Mouse (Mus musculus) lung, postnatal 0 days (tissue): Measurements from ENCODE around the gene Wfdc17. TPM values are rescaled to one million over a fixed set of nuclear protein-coding genes. Genes with fewer than 3 reads are reported as not detected.

Experiments used
- ATAC-seq: fragments of 200-750 bp; cut with Nextera tagmentation; 2 replicates; pipeline ENCODE4 v1.8.0; 2017; ENCODE audit warnings: moderate library complexity
- DNase-seq: peaks from one replicate; pipeline ENCODE4 v3.0.0-alpha.2; 2016; ENCODE audit warnings: low spot score
- H3K27ac ChIP-seq: fragments of 300-500 bp; sonication (generic); 2 replicates; pipeline ENCODE4 v1.5.1; 2014; ENCODE audit warnings: antibody characterized with exemption, mild to moderate bottlenecking, low read length, mixed read lengths
- H3K27me3 ChIP-seq: fragments of 300-500 bp; sonication (generic); replicated peaks from 2 replicates; pipeline ENCODE4 v1.6.1; 2014; ENCODE audit warnings: low read length, mixed read lengths; ENCODE audit not compliant: insufficient read depth
- H3K36me3 ChIP-seq: fragments of 300-500 bp; sonication (generic); 2 replicates; pipeline ENCODE4 v1.6.1; 2014; ENCODE audit warnings: low read length, mixed read lengths; ENCODE audit not compliant: insufficient read depth
- H3K4me1 ChIP-seq: fragments of 300-500 bp; sonication (generic); 2 replicates; pipeline ENCODE4 v1.6.1; 2014; ENCODE audit warnings: antibody characterized with exemption, low read depth, low read length, mixed read lengths; ENCODE audit not compliant: insufficient read depth
- H3K4me2 ChIP-seq: fragments of 300-500 bp; sonication (generic); replicated peaks from 2 replicates; pipeline ENCODE4 v1.6.1; 2014; ENCODE audit warnings: low read depth, mild to moderate bottlenecking, low read length, moderate library complexity, mixed read lengths
- H3K4me3 ChIP-seq: fragments of 300-500 bp; sonication (generic); 2 replicates; pipeline ENCODE4 v1.5.1; 2014; ENCODE audit warnings: low read depth, low read length
- H3K9ac ChIP-seq: fragments of 300-500 bp; sonication (generic); replicated peaks from 2 replicates; pipeline ENCODE4 v1.6.1; 2014; ENCODE audit warnings: low read depth, mild to moderate bottlenecking
- H3K9me3 ChIP-seq: fragments of 300-500 bp; sonication (generic); 2 replicates; pipeline ENCODE4 v1.6.1; 2016; ENCODE audit warnings: low read length, mixed read lengths
- CTCF ChIP-seq: IDR thresholded peaks from 2 replicates; pipeline ENCODE4 v1.5.1; 2016; ENCODE audit warnings: antibody characterized with exemption, mild to moderate bottlenecking
- EP300 ChIP-seq: IDR thresholded peaks from 2 replicates; pipeline ENCODE4 v1.6.1; 2016; ENCODE audit warnings: antibody characterized with exemption, mild to moderate bottlenecking, control low read depth
- WGBS: fragments of 180-500 bp; shearing (Covaris S2); extraction: QIAGEN DNeasy Blood & Tissue Kit; methylation state at CpG from one replicate; pipeline ENCODE4 v1.1.7; 2014; 5-methylcytosine and 5-hydroxymethylcytosine counted together
- polyA plus RNA-seq: library from polyadenylated mRNA; unstranded; fragments of >200 nt; fragmentation: Nextera tagmentation; extraction: Ambion mirVana; gene quantifications from 2 replicates; pipeline ENCODE4 v1.2.1, GENCODE M21; 2015

Wfdc17 gene
- polyA plus RNA-seq, 1 experiment from 2014 or later: 27.1 TPM

GRCm38 (mm10) chr11:83675665-83676064, 28.1 kb upstream of the Wfdc17 start:
- no peaks in the 10 kb centered on the region for H3K9me3 ChIP-seq
- H3K4me3 ChIP-seq: no peak overlapping the region
- TF ChIP-seq EP300: no peak
- no peak for TF ChIP-seq CTCF

DNA sequence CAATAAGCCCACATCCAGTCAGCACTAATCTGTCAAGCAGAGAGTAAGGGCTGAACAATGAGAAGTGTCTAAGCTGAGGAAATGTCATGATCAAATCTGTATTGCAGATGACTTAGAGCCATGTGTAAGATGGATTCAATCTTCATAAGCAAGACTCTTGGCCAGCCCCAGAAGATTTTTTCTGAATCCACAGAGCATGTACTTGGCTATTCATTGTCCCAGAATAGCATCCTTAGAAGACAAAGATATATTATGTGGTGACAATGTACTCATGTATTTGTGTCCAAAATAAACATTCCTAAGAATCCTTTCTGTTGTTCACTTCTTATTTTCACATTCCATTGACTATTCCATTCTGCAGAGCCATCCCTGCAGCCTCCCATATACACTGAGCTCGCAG, 13.9 kb upstream of the Wfdc17 start:
- H3K27ac ChIP-seq: no peak overlapping the region
- H3K9ac ChIP-seq: no peak overlapping the region
- DNase-seq: no peak
- H3K4me3 ChIP-seq: no peak overlapping the region
- 68% methylated on average over 1 of the region's 1 CpGs for WGBS
- no peaks in the 10 kb centered on the region for H3K9me3 ChIP-seq
- no peak overlapping the region for H3K4me2 ChIP-seq
- TF ChIP-seq EP300 (no peak), CTCF (no peak)
- no peak for ATAC-seq
- no peaks in the 10 kb centered on the region for H3K4me1 ChIP-seq
- H3K36me3 ChIP-seq: no peaks in the 10 kb centered on the region
- no peaks in the 10 kb centered on the region for H3K27me3 ChIP-seq

More at GRCm38 (mm10) chr11:83675665-83676064, 28.1 kb upstream of the Wfdc17 start:
- no peak overlapping the region for H3K27ac ChIP-seq
- DNase-seq (no peak), ATAC-seq (no peak)
- H3K36me3 ChIP-seq: no peaks in the 10 kb centered on the region
- 86% methylated on average over 1 of the region's 1 CpGs for WGBS
- no peaks in the 10 kb centered on the region for H3K27me3 ChIP-seq
- no peak overlapping the region for H3K9ac ChIP-seq
- no peak overlapping the region for H3K4me2 ChIP-seq
- no peaks in the 10 kb centered on the region for H3K4me1 ChIP-seq

GRCm38 (mm10) chr11:83692008-83692407, 11.8 kb upstream of the Wfdc17 start:
- DNase-seq (no peak), ATAC-seq (no peak)
- TF ChIP-seq EP300: no peak
- no peak for TF ChIP-seq CTCF
- Histone ChIP-seq H3K4me3 (no peak overlapping the region), H3K27ac (no peak overlapping the region), H3K9ac (no peak overlapping the region), H3K4me1 (no peaks in the 10 kb centered on the region), H3K9me3 (no peaks in the 10 kb centered on the region), H3K36me3 (no peaks in the 10 kb centered on the region), H3K4me2 (no peak overlapping the region), H3K27me3 (no peaks in the 10 kb centered on the region)
- WGBS: 38% methylated on average over 1 of the region's 1 CpGs

DNA sequence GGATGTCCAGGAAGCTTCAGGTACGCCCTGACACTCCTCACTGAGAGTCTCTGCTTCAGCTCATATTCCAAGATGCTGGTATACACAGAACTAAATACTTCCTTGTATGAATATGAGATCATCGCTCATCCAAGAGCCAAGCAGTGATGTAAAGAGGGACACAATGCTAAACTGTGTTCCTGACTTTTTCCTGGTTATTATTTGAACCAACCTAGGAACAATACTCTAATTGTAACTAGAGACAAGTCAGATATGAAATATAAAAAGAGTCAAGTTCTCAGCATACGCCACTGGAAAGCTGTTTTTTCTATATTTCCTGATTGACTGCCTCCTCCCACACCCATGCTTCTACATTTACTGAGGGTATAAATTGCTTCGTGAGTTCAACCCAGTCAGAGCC, 4.9 kb downstream of the Wfdc17 start, which contains the start of gene Wfdc18:
Wfdc18 (plus strand) TSS at position 301 of the 400 bp plus-strand sequence.
- no peaks in the 10 kb centered on the region for H3K4me1 ChIP-seq
- H3K9ac ChIP-seq: no peak within 1 kb of the TSS
- no peak within 1 kb of the TSS for H3K4me3 ChIP-seq
- H3K36me3 ChIP-seq: no peaks in the 10 kb centered on the region
- no peak for TF ChIP-seq EP300
- TF ChIP-seq CTCF: no peak
- no peaks in the 10 kb centered on the region for H3K9me3 ChIP-seq
- DNase-seq (no peak), ATAC-seq (no peak)
- WGBS: 66% methylated on average over 4 of the region's 4 CpGs
- H3K4me2 ChIP-seq: no peak within 1 kb of the TSS
- no peaks in the 10 kb centered on the region for H3K27me3 ChIP-seq
- no peak within 1 kb of the TSS for H3K27ac ChIP-seq

DNA sequence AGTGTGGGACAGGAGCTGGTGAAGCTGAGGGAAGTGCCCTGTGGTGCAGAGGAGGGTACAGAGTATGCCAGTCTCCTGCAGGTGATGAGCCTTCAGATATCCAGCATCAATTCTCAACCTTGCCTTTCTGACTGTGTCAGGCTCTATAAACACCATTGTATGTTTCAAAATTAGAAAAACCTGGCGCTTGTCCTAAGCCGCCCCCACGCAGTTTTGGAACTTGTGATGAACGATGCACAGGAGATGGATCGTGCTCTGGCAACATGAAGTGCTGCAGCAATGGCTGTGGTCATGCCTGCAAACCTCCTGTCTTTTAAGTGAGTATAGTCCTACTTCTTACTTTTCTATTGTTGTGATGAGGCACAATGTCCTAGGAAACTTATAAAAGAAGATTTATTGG, 5.9 kb downstream of the Wfdc17 start:
- ATAC-seq (no peak), DNase-seq (no peak)
- H3K9me3 ChIP-seq: no peaks in the 10 kb centered on the region
- no peak overlapping the region for H3K27ac ChIP-seq
- TF ChIP-seq EP300: no peak
- TF ChIP-seq CTCF: no peak
- H3K9ac ChIP-seq: no peak overlapping the region
- H3K4me3 ChIP-seq: no peak overlapping the region
- H3K27me3 ChIP-seq: no peaks in the 10 kb centered on the region
- H3K4me1 ChIP-seq: no peaks in the 10 kb centered on the region
- H3K4me2 ChIP-seq: no peak overlapping the region
- WGBS: 83% methylated on average over 5 of the region's 5 CpGs
- no peaks in the 10 kb centered on the region for H3K36me3 ChIP-seq

DNA sequence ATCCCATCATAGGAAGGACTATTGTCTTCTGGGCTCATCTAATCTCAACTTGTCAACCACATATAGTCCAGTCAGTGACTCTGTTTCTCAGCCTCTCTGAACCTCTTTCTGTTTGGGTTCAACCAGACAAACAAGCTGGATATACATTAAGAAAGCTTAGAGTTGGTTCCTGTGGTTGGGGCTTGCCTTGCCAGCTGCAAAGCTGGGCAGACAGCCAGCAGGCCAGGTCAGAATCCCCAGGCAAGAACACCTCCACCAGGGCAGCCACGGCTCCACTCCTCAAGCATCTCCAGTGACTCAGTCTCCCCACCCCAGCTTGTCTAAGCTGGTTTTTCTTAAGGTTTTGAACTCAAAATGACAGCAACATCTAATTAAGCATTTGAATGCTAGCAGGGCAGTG, 8.9 kb downstream of the Wfdc17 start:
- Histone ChIP-seq H3K36me3 (no peaks in the 10 kb centered on the region), H3K9me3 (no peaks in the 10 kb centered on the region), H3K4me1 (no peaks in the 10 kb centered on the region), H3K4me3 (no peak overlapping the region), H3K9ac (no peak overlapping the region), H3K27ac (no peak overlapping the region), H3K4me2 (no peak overlapping the region), H3K27me3 (no peaks in the 10 kb centered on the region)
- ATAC-seq (no peak), DNase-seq (no peak)
- TF ChIP-seq EP300 (no peak), CTCF (no peak)
- WGBS: 33% methylated on average over 1 of the region's 1 CpGs

DNA sequence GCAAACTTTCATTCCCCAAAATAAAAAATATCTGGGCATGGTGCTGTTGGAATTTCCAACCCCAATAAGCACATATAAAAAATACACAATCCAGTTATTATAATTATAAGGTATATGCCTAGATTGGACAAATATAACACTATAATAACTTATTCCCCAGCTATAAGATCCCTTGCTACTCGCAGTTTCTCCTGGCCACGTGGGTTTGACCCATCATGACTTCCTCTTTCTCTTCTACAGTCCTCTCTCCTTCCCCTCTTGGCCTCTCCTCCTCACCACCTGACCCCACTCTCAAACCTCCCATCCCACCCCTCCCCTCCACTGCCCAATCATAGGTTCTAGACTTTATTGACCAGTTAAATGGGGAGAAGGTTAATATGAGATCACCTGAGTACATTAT, 10.1 kb downstream of the Wfdc17 start:
- Histone ChIP-seq H3K4me1 (no peaks in the 10 kb centered on the region), H3K4me3 (no peak overlapping the region), H3K9ac (no peak overlapping the region), H3K27ac (no peak overlapping the region), H3K27me3 (no peaks in the 10 kb centered on the region), H3K4me2 (no peak overlapping the region), H3K36me3 (no peaks in the 10 kb centered on the region), H3K9me3 (no peaks in the 10 kb centered on the region)
- DNase-seq (no peak), ATAC-seq (no peak)
- no peak for TF ChIP-seq EP300
- no peak for TF ChIP-seq CTCF
- WGBS: 64% methylated on average over 2 of the region's 2 CpGs
